Mouse (Mus musculus) forebrain, postnatal 0 days (tissue): ENCODE results near the gene Ap1s3. TPM values are rescaled to one million over a fixed set of nuclear protein-coding genes. Genes with fewer than 3 reads are reported as not detected.
"Not testable (repeated sequence)": the region's sequence is repeated elsewhere in the genome, so short reads cannot be mapped to it uniquely, and the experiment has no call there.

Experiments used
- ATAC-seq: fragments of 200-750 bp; cut with Nextera tagmentation; 2 replicates; pipeline ENCODE4 v1.8.0; 2017; ENCODE audit warnings: mild to moderate bottlenecking, moderate library complexity
- DNase-seq: peaks from one replicate; pipeline ENCODE4 v3.0.0-alpha.2; 2015
- H3K27ac ChIP-seq: fragments of 300-500 bp; sonication (generic); 2 replicates; pipeline ENCODE4 v1.5.1; 2014; ENCODE audit warnings: low read depth, mild to moderate bottlenecking, antibody characterized with exemption, low read length, moderate library complexity, mixed read lengths
- H3K27me3 ChIP-seq: fragments of 300-500 bp; sonication (generic); 2 replicates; pipeline ENCODE4 v1.6.1; 2014; ENCODE audit warnings: mild to moderate bottlenecking, low read length, mixed read lengths; ENCODE audit not compliant: insufficient read depth
- H3K36me3 ChIP-seq: fragments of 300-500 bp; sonication (generic); 2 replicates; pipeline ENCODE4 v1.6.1; 2014; ENCODE audit warnings: mild to moderate bottlenecking, moderate library complexity; ENCODE audit not compliant: insufficient read depth
- H3K4me1 ChIP-seq: fragments of 300-500 bp; sonication (generic); 2 replicates; pipeline ENCODE4 v1.6.1; 2014; ENCODE audit warnings: antibody characterized with exemption; ENCODE audit not compliant: insufficient read depth
- H3K4me2 ChIP-seq: fragments of 300-500 bp; sonication (generic); 2 replicates; pipeline ENCODE4 v1.6.1; 2014; ENCODE audit warnings: low read depth, mild to moderate bottlenecking, moderate library complexity
- H3K4me3 ChIP-seq: fragments of 300-500 bp; sonication (generic); 2 replicates; pipeline ENCODE4 v1.5.1; 2014; ENCODE audit warnings: low read depth, low read length, mixed read lengths
- H3K9ac ChIP-seq: fragments of 300-500 bp; sonication (generic); 2 replicates; pipeline ENCODE4 v1.6.1; 2014; ENCODE audit warnings: mild to moderate bottlenecking
- H3K9me3 ChIP-seq: fragments of 300-500 bp; sonication (generic); 2 replicates; pipeline ENCODE4 v1.6.1; 2016; ENCODE audit warnings: low read length
- CTCF ChIP-seq: sonication (generic); IDR thresholded peaks from 2 replicates; pipeline ENCODE4 v1.5.1; 2016; ENCODE audit warnings: antibody characterized with exemption, control low read depth, low read depth
- WGBS: fragments of 180-500 bp; shearing (Covaris S2); extraction: QIAGEN DNeasy Blood & Tissue Kit; methylation state at CpG from one replicate; pipeline ENCODE4 v1.1.7; 2014; 5-methylcytosine and 5-hydroxymethylcytosine counted together
- polyA plus RNA-seq: library from polyadenylated mRNA; unstranded; fragments of >200 nt; fragmentation: Nextera tagmentation; extraction: Ambion mirVana; gene quantifications from 2 replicates; pipeline ENCODE4 v1.2.1, GENCODE M21; 2015
- total RNA-seq: library from RNA; depleted of rRNA; stranded (reverse); fragments of >200 nt; gene quantifications from 2 replicates; pipeline ENCODE4 v1.2.3, GENCODE M21; 2014

Gene Ap1s3
- total and polyA plus RNA-seq, 2 experiments from 2014 or later, result 0.13 to 0.43 TPM

DNA sequence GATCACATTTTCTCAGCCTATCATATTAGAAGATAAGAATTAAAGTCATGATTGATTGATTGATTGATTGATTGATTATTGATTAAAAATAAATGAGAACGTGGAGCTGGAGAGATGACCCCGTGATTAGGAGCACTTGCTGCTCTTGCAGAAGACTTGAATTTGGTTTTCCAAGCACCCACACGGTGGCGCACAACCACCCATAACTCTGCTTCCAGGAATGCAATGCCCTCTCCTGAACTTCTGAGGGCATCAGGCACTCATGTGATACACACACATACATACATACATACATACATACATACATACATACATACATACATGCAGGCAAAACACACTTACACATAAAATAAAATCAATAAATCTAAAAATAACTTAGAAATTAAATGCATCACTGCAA, 45.6 kb downstream of the Ap1s3 start:
- DNase-seq, result no peak
- Histone ChIP-seq H3K4me2 (no peak overlapping the region), H3K27ac (no peak overlapping the region), H3K36me3 (no peaks in the 10 kb centered on the region), H3K9ac (no peak overlapping the region), H3K9me3 (no peaks in the 10 kb centered on the region), H3K4me3 (no peak overlapping the region), H3K27me3 (no peaks in the 10 kb centered on the region), H3K4me1 (no peaks in the 10 kb centered on the region)
- TF ChIP-seq CTCF, result peak; percentile 32
- ATAC-seq, result no peak
- WGBS, result 61% methylated on average over 4 of the region's 4 CpGs

DNA sequence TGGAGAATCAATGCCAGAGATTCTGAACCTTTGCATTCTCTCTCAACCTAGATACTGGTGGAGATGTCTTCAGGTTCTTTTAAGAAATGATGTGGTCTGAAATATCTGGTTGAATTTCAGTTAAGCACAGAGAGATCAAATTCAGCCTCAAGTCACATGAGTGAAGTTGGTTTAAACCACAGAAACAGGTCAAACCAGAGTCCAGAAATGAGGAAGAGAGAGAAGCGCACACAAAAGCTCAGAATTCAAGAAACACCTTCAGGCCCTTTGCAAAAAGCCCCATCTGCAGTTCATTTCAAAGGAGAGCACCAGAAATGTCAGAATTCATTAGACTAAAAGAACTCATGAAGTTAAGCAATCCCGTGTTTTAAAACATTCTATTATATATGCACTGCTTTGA, 52.3 kb downstream of the Ap1s3 start:
- Histone ChIP-seq H3K36me3 (no peaks in the 10 kb centered on the region), H3K9ac (no peak overlapping the region), H3K27me3 (no peaks in the 10 kb centered on the region), H3K4me1 (no peaks in the 10 kb centered on the region), H3K27ac (no peak overlapping the region), H3K4me3 (no peak overlapping the region), H3K4me2 (no peak overlapping the region), H3K9me3 (no peaks in the 10 kb centered on the region)
- no peak for TF ChIP-seq CTCF
- DNase-seq, result no peak
- no peak for ATAC-seq
- WGBS, result 84% methylated on average over 2 of the region's 2 CpGs

GRCm38 (mm10) chr1:79616492-79616891, 55.3 kb downstream of the Ap1s3 start:
- no peak for ATAC-seq
- Histone ChIP-seq H3K27me3 (no peaks in the 10 kb centered on the region), H3K27ac (no peak overlapping the region), H3K9me3 (no peaks in the 10 kb centered on the region), H3K9ac (no peak overlapping the region), H3K4me1 (no peaks in the 10 kb centered on the region), H3K4me2 (no peak overlapping the region), H3K36me3 (no peaks in the 10 kb centered on the region), H3K4me3 (no peak overlapping the region)
- WGBS, result 32% methylated on average over 2 of the region's 2 CpGs
- DNase-seq, result no peak
- TF ChIP-seq CTCF, result no peak

- WGBS, result 97% methylated on average over 6 of the region's 6 CpGs
- ATAC-seq (no peak), DNase-seq (no peak)
- H3K4me1 ChIP-seq, result no peaks in the 10 kb centered on the region
- H3K9ac ChIP-seq, result no peak overlapping the region
- H3K27ac ChIP-seq, result no peak overlapping the region
- peak; percentile 30 for TF ChIP-seq CTCF
- no peaks in the 10 kb centered on the region for H3K36me3 ChIP-seq
- no peaks in the 10 kb centered on the region for H3K27me3 ChIP-seq
- H3K4me3 ChIP-seq, result no peak overlapping the region
- no peaks in the 10 kb centered on the region for H3K9me3 ChIP-seq
- H3K4me2 ChIP-seq, result no peak overlapping the region
These were observed 57.3 kb downstream of the Ap1s3 start for GRCm38 (mm10) chr1:79614456-79614855.

GRCm38 (mm10) chr1:79611271-79611670, 60.5 kb downstream of the Ap1s3 start:
- not testable (repeated sequence) for H3K9me3 ChIP-seq, ATAC-seq, H3K4me1 ChIP-seq, H3K27ac ChIP-seq, DNase-seq, H3K4me2 ChIP-seq, H3K36me3 ChIP-seq, H3K9ac ChIP-seq, H3K4me3 ChIP-seq, H3K27me3 ChIP-seq
- WGBS, result 94% methylated on average over 5 of the region's 5 CpGs

GRCm38 (mm10) chr1:79608856-79609255, 62.9 kb downstream of the Ap1s3 start:
- H3K27ac ChIP-seq, H3K4me1 ChIP-seq, H3K9ac ChIP-seq, H3K9me3 ChIP-seq, H3K27me3 ChIP-seq, H3K36me3 ChIP-seq, ATAC-seq, H3K4me3 ChIP-seq, H3K4me2 ChIP-seq: not testable (repeated sequence)
- 16% methylated on average over 5 of the region's 5 CpGs for WGBS
- peak; percentile 32 for DNase-seq

- no peak overlapping the region for H3K27ac ChIP-seq
- TF ChIP-seq CTCF, result no peak
- DNase-seq (no peak), ATAC-seq (no peak)
- WGBS, result 64% methylated on average over 2 of the region's 2 CpGs
- no peak overlapping the region for H3K4me2 ChIP-seq
- H3K27me3 ChIP-seq, result no peaks in the 10 kb centered on the region
- no peaks in the 10 kb centered on the region for H3K4me1 ChIP-seq
- H3K36me3 ChIP-seq, result no peaks in the 10 kb centered on the region
- H3K9ac ChIP-seq, result no peak overlapping the region
- H3K4me3 ChIP-seq, result no peak overlapping the region
- no peaks in the 10 kb centered on the region for H3K9me3 ChIP-seq
These were observed 69.3 kb downstream of the Ap1s3 start for GRCm38 (mm10) chr1:79602500-79602899.
